Mouse (Mus musculus) hindbrain, embryonic 10.5 days (tissue): ENCODE results near the gene C1ql4. TPM values are rescaled to one million over a fixed set of nuclear protein-coding genes. Genes with fewer than 3 reads are reported as not detected.
"Not testable (repeated sequence)": the region's sequence is repeated elsewhere in the genome, so short reads cannot be mapped to it uniquely, and the experiment has no call there.

Source experiments
- DNase-seq: peaks from one replicate; pipeline ENCODE4 v3.0.0-alpha.2; 2017; ENCODE audit warnings: low spot score
- H3K27ac ChIP-seq: fragments of 300-500 bp; sonication (generic); 2 replicates; pipeline ENCODE4 v1.5.1; 2016; ENCODE audit warnings: mild to moderate bottlenecking, moderate library complexity
- H3K27me3 ChIP-seq: fragments of 300-500 bp; sonication (generic); 2 replicates; pipeline ENCODE4 v1.6.1; 2016; ENCODE audit warnings: mild to moderate bottlenecking; ENCODE audit not compliant: poor library complexity, insufficient read depth, severe bottlenecking
- H3K36me3 ChIP-seq: fragments of 300-500 bp; sonication (generic); 2 replicates; pipeline ENCODE4 v1.6.1; 2016; ENCODE audit warnings: mild to moderate bottlenecking, moderate library complexity
- H3K4me1 ChIP-seq: fragments of 300-500 bp; sonication (generic); replicated peaks from 2 replicates; pipeline ENCODE4 v1.6.1; 2016; ENCODE audit warnings: mild to moderate bottlenecking
- H3K4me3 ChIP-seq: fragments of 300-500 bp; sonication (generic); 2 replicates; pipeline ENCODE4 v1.5.1; 2016; ENCODE audit warnings: mild to moderate bottlenecking, moderate library complexity
- H3K9me3 ChIP-seq: fragments of 300-500 bp; sonication (generic); 2 replicates; pipeline ENCODE4 v1.6.1; 2016; ENCODE audit warnings: mild to moderate bottlenecking, moderate library complexity
- WGBS: fragments of 180-500 bp; shearing (Covaris S2); methylation state at CpG from one replicate; pipeline ENCODE4 v1.1.7; 2016; 5-methylcytosine and 5-hydroxymethylcytosine counted together
- polyA plus RNA-seq: library from polyadenylated mRNA; unstranded; fragments of >200 nt; fragmentation: Nextera tagmentation; extraction: Ambion mirVana; gene quantifications from 2 replicates; pipeline ENCODE4 v1.2.1, GENCODE M21; 2016

C1ql4 gene
- polyA plus RNA-seq, 1 experiment from 2014 or later, result 8.7 TPM

GRCm38 (mm10) chr15:99082322-99082721 is 5.3 kb downstream of the C1ql4 start:
- peaks cover 70% of the 10 kb centered on the region for H3K36me3 ChIP-seq
- DNase-seq, result no peak
- 95% methylated on average over 12 of the region's 12 CpGs for WGBS
- H3K4me3 ChIP-seq, result no peak overlapping the region
- no peaks in the 10 kb centered on the region for H3K9me3 ChIP-seq
- no peak overlapping the region for H3K27ac ChIP-seq
- H3K27me3 ChIP-seq, result peaks cover 51% of the 10 kb centered on the region
- H3K4me1 ChIP-seq, result peaks cover 31% of the 10 kb centered on the region

- H3K27ac ChIP-seq, result no peak overlapping the region
- H3K36me3 ChIP-seq, result peaks cover 80% of the 10 kb centered on the region
These were observed 7.8 kb downstream of the C1ql4 start for GRCm38 (mm10) chr15:99079804-99080203.

DNA sequence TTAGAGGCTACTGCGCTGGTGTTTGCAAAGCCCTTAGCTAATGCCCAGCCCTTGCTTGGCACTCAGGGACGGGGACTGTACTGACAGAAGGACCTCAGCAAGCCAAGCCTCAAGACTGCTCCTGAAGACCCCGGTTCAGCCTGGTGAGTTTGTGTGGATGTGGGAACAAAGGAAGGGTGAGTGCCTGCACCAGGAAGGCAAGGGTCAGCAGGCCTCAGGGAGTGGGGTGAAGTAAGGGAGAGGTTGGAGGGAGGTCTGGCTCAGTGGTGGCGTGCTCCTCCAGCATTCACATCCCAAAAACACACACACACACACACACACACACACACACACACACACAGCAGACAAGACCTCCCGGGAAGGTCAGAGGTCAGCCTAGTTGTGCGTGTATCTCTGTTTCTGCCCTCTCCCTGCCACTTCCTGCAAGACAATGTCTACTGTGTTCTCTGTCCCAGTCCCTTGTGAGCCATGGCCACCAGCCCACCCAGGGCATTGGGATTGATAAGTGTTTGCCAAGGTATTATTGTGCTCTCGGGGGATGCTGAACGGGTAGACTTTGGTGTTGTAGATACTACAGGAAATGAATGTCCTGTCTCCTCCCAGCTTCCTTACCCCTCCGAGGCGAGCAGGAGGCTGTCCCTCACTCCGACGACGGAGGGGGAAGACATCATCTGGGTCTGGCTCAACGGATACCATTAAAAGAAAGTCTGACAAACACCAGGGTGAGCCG is 9.3 kb downstream of the C1ql4 start:
- Histone ChIP-seq H3K36me3 (peaks cover 70% of the 10 kb centered on the region), H3K4me3 (no peak overlapping the region), H3K27me3 (peaks cover 12% of the 10 kb centered on the region), H3K4me1 (peaks cover 39% of the 10 kb centered on the region), H3K27ac (no peak overlapping the region), H3K9me3 (no peaks in the 10 kb centered on the region)
- WGBS, result 78% methylated on average over 15 of the region's 15 CpGs
- DNase-seq, result no peak

More at GRCm38 (mm10) chr15:99079804-99080203, 7.8 kb downstream of the C1ql4 start:
- H3K4me3 ChIP-seq, result no peak overlapping the region
- DNase-seq, result no peak
- H3K27me3 ChIP-seq, result peaks cover 26% of the 10 kb centered on the region
- H3K9me3 ChIP-seq, result no peaks in the 10 kb centered on the region
- 91% methylated on average over 3 of the region's 3 CpGs for WGBS
- H3K4me1 ChIP-seq, result peaks cover 44% of the 10 kb centered on the region

GRCm38 (mm10) chr15:99076011-99076410 is 11.6 kb downstream of the C1ql4 start:
- 95% methylated on average over 3 of the region's 3 CpGs for WGBS
- not testable (repeated sequence) for H3K27me3 ChIP-seq, H3K27ac ChIP-seq, DNase-seq, H3K9me3 ChIP-seq
- Histone ChIP-seq H3K4me3 (peak overlapping the region; percentile 81), H3K4me1 (peaks cover 39% of the 10 kb centered on the region), H3K36me3 (peaks cover 46% of the 10 kb centered on the region)

- Histone ChIP-seq H3K9me3 (no peaks in the 10 kb centered on the region), H3K27me3 (no peaks in the 10 kb centered on the region), H3K36me3 (peaks cover 34% of the 10 kb centered on the region), H3K4me3 (peak overlapping the region; percentile 81), H3K27ac (peak overlapping the region; percentile 97), H3K4me1 (peaks cover 39% of the 10 kb centered on the region)
- under 1% methylated on average over 44 of the region's 44 CpGs for WGBS
- DNase-seq, result peak; percentile 99
These were observed 12.8 kb downstream of the C1ql4 start for GRCm38 (mm10) chr15:99074600-99075333.

DNA sequence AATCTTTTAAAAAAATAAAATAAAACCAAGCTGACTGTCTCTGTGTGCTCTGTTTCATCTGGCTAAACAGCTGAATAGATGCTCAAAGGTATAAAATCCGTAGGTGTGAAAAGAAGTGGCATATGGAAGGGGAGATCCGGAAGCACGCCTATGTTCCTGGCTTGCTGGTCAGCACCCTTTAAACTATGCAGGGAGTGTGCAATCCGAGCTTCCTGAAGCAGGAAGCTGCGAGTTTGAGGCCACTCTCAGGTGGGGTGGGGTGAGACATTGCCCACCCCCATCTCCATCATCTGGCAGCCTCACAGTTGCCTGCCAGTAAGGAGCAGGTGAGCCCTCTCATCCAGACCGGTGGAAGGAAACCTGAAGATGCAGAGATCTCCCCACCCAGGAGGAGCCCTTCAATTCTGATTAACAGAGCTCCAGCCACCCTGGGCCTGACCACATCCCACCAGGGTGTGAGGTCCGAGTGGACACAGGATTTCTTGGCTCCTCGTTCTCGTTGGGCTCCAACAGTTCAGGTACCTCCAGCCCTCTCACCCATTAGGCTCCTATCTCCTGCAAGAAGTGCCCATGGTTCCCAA is 13.5 kb downstream of the C1ql4 start, which contains the start of gene Troap:
Gene Troap, plus strand, starts transcription at position 557 of the 581 bp plus-strand sequence.
- Histone ChIP-seq H3K27ac (peak within 1 kb of the TSS; percentile 97), H3K36me3 (peaks cover 27% of the 10 kb centered on the region), H3K9me3 (no peaks in the 10 kb centered on the region), H3K4me1 (peaks cover 39% of the 10 kb centered on the region), H3K27me3 (no peaks in the 10 kb centered on the region), H3K4me3 (peak within 1 kb of the TSS; percentile 81)
- no peak for DNase-seq
- 21% methylated on average over 9 of the region's 9 CpGs for WGBS

GRCm38 (mm10) chr15:99071988-99072387 is 15.6 kb downstream of the C1ql4 start:
- H3K4me1 ChIP-seq, result peaks cover 22% of the 10 kb centered on the region
- H3K27me3 ChIP-seq, result peaks cover 9% of the 10 kb centered on the region; the same call in 1 of the 2 replicates
- H3K27ac ChIP-seq, result no peak overlapping the region
- WGBS, result 78% methylated on average over 1 of the region's 1 CpGs
- no peak overlapping the region for H3K4me3 ChIP-seq
- peaks cover 6% of the 10 kb centered on the region for H3K36me3 ChIP-seq
- no peaks in the 10 kb centered on the region for H3K9me3 ChIP-seq
- DNase-seq, result no peak

DNA sequence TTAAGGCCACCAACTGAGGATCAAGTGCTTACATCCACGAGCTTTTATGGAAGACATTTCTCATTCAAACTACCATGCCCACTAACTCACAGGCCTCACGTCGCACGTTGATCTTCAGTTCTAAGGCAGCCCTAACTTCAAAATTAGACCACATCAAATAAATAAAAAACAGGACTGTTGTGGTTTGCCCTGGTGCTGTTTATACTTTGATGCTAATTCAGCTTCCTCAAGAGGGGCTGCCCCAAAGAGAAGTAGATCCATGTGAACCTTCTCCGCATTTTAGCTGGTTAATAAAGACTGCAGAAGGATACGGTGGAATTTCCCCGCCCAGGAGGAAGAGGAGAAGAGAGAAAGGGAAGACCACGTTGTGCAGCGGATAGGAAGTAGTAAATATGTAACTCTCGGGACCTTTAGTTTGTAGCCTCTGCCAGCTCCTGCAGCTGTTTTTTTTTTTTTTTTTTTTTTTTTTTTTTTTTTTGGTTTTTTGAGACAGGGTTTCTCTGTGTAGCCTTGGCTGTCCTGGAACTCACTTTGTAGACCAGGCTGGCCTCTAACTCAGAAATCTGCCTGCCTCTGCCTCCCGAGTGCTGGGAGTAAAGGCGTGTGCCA is 22.0 kb downstream of the C1ql4 start:
- Histone ChIP-seq H3K9me3 (no peaks in the 10 kb centered on the region), H3K4me1 (no peaks in the 10 kb centered on the region), H3K36me3 (no peaks in the 10 kb centered on the region), H3K27ac (no peak overlapping the region), H3K27me3 (peaks cover 20% of the 10 kb centered on the region), H3K4me3 (no peak overlapping the region)
- DNase-seq, result no peak
- 84% methylated on average over 12 of the region's 12 CpGs for WGBS

DNA sequence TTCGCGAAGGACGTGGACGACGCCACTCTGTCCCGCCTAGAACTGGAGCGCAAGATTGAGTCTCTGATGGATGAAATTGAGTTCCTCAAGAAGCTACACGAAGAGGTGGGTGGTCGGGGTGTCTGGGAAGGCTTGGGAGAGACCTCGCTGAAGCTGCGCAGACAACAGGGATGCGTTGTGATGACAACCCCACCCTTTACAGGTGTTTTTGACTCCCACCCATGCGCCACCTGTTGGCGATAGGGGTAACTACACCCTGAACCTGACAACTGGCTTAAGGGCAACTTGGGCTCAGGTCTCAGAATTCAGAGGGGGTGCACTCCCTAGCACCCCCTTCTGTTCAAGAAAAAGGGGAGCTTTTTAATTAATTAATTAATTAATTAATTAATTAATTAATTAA is 31.3 kb downstream of the C1ql4 start:
- Histone ChIP-seq H3K27me3 (peaks cover 96% of the 10 kb centered on the region), H3K27ac (no peak overlapping the region), H3K36me3 (no peaks in the 10 kb centered on the region), H3K4me3 (peak overlapping the region; percentile 53), H3K9me3 (no peaks in the 10 kb centered on the region), H3K4me1 (peaks cover 43% of the 10 kb centered on the region)
- DNase-seq, result peak; percentile 57
- 8% methylated on average over 14 of the region's 14 CpGs for WGBS

DNA sequence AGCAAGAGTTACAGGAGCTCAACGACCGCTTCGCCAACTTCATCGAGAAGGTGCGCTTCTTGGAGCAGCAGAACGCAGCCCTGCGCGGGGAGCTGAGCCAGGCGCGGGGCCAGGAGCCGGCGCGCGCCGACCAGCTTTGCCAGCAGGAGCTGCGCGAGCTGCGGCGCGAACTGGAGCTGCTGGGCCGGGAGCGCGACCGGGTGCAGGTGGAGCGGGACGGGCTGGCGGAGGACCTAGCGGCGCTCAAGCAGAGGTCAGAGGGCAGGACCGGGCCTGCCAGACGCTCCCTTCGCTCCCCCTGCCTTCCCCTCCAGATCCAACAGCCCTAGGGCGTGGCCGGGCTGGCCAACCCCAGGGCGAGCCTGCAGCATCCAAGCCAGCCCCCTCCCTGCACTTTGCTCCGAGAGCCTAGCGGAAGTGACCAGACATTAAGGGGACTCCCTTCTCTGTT is 32.1 kb downstream of the C1ql4 start:
- Histone ChIP-seq H3K4me1 (peaks cover 43% of the 10 kb centered on the region), H3K9me3 (no peaks in the 10 kb centered on the region), H3K27me3 (peaks cover 99% of the 10 kb centered on the region), H3K27ac (peak overlapping the region; percentile 35; the same call in 1 of the 2 replicates), H3K4me3 (peak overlapping the region; percentile 53), H3K36me3 (no peaks in the 10 kb centered on the region)
- DNase-seq, result peak; percentile 58
- under 1% methylated on average over 37 of the region's 37 CpGs for WGBS

DNA sequence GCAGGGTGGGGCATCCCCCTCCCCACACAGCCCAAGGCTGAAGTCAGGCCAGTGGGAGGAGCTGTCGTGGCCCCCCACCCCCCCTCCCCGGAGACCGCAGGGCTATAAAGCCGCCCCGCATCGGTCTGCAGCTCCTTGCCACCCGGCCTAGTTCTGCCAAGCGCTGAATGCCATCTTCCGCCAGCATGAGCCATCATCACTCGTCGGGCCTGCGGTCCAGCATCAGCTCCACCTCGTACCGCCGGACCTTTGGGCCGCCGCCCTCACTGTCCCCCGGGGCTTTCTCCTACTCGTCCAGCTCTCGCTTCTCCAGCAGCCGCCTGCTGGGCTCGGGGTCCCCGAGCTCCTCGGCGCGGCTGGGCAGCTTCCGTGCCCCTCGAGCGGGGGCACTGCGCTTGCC is 32.6 kb downstream of the C1ql4 start, which contains the start of gene Prph:
Gene Prph, plus strand, starts transcription at position 135 of the 400 bp plus-strand sequence.
- H3K27me3 ChIP-seq, result peaks cover 99% of the 10 kb centered on the region
- H3K4me1 ChIP-seq, result peaks cover 43% of the 10 kb centered on the region
- peak within 1 kb of the TSS; percentile 35; the same call in 1 of the 2 replicates for H3K27ac ChIP-seq
- H3K9me3 ChIP-seq, result no peaks in the 10 kb centered on the region
- H3K4me3 ChIP-seq, result peak within 1 kb of the TSS; percentile 53
- no peak for DNase-seq
- H3K36me3 ChIP-seq, result no peaks in the 10 kb centered on the region
- 2% methylated on average over 30 of the region's 30 CpGs for WGBS

DNA sequence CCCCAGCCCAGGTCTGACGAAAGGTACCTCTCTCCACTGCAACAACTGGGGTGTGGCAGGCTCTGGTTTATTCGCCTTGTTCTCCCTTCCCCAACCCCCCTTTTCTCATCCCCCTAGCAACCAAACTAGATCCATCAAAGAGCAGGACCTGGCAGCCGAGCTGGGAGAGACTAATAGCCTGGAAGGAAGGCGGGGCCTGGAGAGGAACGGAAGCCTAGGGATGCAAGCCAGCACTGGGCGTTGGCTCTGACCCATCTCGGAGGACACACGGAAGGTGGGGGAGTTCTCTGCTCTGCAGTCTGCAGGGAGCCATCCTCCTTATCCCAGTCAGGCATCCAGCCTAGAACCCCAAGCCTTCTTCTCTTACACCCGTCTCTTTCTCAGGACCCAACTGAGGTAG is 34.2 kb downstream of the C1ql4 start:
- peak overlapping the region; percentile 35; the same call in 1 of the 2 replicates for H3K27ac ChIP-seq
- no peaks in the 10 kb centered on the region for H3K36me3 ChIP-seq
- 11% methylated on average over 9 of the region's 9 CpGs for WGBS
- H3K9me3 ChIP-seq, result no peaks in the 10 kb centered on the region
- no peak for DNase-seq
- peaks cover 43% of the 10 kb centered on the region for H3K4me1 ChIP-seq
- peaks cover 83% of the 10 kb centered on the region for H3K27me3 ChIP-seq
- peak overlapping the region; percentile 20; the same call in 1 of the 2 replicates for H3K4me3 ChIP-seq
